Mouse (Mus musculus) embryo, embryonic 10 days (tissue): ENCODE measurements around the gene Zcchc17.
A peak's percentile ranks its signal among the peaks of the same experiment; 100 is the strongest.

Experiments
- DNase-seq: peaks from one replicate; pipeline ENCODE4 v3.0.0-alpha.2; 2015; ENCODE audit warnings: low spot score

Zcchc17 gene

GRCm38 (mm10) chr4:130283826-130284225 lies 75.9 kb downstream of the Zcchc17 start:
- DNase-seq, result no peak

DNA sequence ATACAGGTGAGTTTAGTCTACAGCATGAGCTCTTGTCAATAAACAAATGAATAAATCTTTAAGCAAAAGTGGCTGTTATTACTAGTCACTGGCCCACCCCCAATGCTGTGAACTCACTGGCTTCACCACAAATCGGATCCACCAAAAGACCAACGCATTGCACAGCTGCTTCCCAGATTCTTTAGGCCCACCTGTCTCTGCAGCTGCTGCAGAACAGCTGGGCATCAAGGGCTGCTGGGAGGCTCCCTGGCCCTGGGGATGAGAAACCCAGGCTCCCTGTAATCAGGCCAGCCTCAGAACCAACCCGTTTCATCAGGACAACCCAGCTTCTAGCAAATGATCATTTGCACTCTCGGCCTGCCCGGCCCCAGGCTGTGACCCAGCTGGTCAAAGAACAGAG lies 76.9 kb downstream of the Zcchc17 start:
- no peak for DNase-seq

- DNase-seq, result no peak
Observed at GRCm38 (mm10) chr4:130279105-130279504, 80.6 kb downstream of the Zcchc17 start, which contains the start of gene Serinc2. Gene Serinc2 (minus strand): TSS chr4:130279205.

- no peak for DNase-seq
Observed at GRCm38 (mm10) chr4:130276573-130277176, 83.1 kb downstream of the Zcchc17 start.

GRCm38 (mm10) chr4:130275823-130276105 lies 84.0 kb downstream of the Zcchc17 start:
- no peak for DNase-seq

- peak; percentile 49 for DNase-seq
Observed at GRCm38 (mm10) chr4:130275016-130275822, 84.5 kb downstream of the Zcchc17 start.

DNA sequence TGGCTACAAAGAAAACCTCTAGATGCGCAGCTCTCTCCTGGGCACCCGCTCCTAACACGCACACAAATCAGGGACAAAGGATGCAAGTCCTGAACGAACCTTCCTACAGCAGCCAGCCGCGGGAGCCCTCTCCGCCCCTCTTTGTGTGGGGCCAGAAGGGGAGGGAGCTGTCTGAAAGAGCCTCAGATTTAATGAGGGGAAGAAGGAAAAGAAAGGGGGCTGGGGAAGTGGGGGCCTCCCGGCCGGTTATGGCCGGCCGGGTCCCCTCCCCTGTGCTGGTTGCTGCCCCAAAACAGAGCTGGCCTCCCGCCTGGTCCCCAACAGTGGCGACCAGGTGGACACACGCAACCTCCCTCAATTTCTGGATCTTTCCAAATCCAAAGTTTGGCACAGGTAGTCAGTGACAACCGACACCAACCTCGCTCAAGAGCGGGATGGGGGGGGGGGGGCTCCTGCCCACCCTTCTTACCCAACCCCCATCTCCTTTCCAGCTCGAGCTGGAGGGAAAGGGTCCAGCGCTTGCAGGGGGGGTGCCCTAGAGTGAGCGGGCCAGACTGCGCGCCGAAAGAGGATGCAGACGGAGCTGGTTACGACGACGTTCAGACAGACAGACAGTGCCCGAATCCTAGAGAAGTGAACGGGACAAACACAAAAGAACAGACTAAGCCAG lies 85.3 kb downstream of the Zcchc17 start:
- peak; percentile 75 for DNase-seq

DNA sequence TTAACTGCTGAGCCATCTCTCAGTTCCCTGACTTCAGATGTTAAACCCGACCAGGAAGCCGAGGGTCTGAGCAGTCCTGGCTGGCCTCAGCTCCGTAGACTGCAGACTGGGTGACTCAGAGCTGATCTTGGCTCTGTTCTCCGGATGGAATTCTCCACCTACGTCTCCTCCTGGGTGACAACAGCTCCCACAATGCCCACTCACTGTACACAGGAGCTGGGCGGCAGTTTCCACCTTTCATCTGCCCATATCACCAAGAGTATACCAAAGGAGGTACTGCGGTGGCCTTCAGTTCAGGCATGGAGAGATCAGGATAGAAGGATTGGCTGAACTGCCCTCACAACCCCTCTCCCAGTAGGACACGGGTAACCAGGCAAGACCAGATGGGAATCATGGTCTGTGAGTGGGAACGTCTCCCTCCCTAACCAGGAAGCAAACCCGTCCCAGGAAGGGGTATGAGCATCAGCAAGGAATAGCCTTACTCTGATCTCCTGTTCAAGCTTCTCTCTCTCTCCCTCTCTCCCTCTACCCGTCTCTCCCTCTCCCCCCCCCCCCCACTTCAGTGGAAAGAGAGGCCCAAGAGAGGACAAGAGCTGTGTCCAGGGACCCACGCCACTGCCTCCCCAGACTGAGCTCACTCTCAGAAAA lies 85.9 kb downstream of the Zcchc17 start:
- no peak for DNase-seq

GRCm38 (mm10) chr4:130270611-130271347 lies 89.0 kb downstream of the Zcchc17 start:
- no peak for DNase-seq

- no peak for DNase-seq
Observed at GRCm38 (mm10) chr4:130270089-130270488, 89.7 kb downstream of the Zcchc17 start.

GRCm38 (mm10) chr4:130268736-130269135 lies 91.0 kb downstream of the Zcchc17 start:
- no peak for DNase-seq

DNA sequence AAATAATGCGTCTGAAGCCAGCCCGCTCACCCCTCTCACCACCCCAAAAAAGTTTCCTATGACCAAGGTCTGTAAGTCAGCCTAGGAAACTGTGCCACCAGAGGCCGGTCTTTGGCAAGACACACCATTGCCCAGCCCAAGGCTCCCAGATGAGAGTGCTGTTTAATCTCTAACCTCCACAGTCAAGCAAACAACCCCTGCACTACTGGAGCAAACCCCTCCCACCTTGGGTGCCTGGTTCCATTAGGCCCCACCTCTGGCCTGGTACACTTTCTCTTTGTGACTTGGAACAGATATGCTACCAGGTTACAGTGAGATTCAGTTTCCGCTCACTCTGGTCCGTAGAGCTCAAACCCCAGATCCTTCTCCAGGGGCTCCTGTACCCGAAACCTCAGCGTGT lies 92.7 kb downstream of the Zcchc17 start:
- DNase-seq, result no peak

GRCm38 (mm10) chr4:130266601-130267000 lies 93.1 kb downstream of the Zcchc17 start:
- peak; percentile 56 for DNase-seq
